Mouse (Mus musculus) MEL (cell line): ENCODE measurements at regions not wholly inside any gene's neighbourhood (a gene's known extent, or its start where the extent isn't known, plus 50 kb on each side); places are given as distances from the start of the nearest gene placed in this dataset.

Experiments
- DNase-seq: peaks from one replicate; pipeline ENCODE4 v3.0.0; 2011; ENCODE audit warnings: low read depth, low spot score
- H3K27ac ChIP-seq: 2 replicates; pipeline ENCODE4 v1.5.1; 2012; ENCODE audit warnings: low read depth, mild to moderate bottlenecking, control low read depth, low read length, moderate library complexity; ENCODE audit not compliant: control insufficient read depth
- H3K27me3 ChIP-seq, 2 experiments: fragments of 150-350 bp in 1 of 2; sonication (generic) in 1 of 2; 2 replicates each; pipeline ENCODE4 v1.6.1; 2012; ENCODE audit warnings: low read length in 2 of 2, mild to moderate bottlenecking in 2 of 2, improper control_type of control experiment in 1 of 2, moderate library complexity in 1 of 2; ENCODE audit not compliant: insufficient read depth in 2 of 2, control insufficient read depth in 1 of 2
- H3K36me3 ChIP-seq, 2 experiments: 2 replicates each; pipeline ENCODE4 v1.6.1; 2012 to 2014; ENCODE audit warnings: low read length in 2 of 2, improper control_type of control experiment in 1 of 2, inconsistent platforms in 1 of 2, mild to moderate bottlenecking in 1 of 2; ENCODE audit not compliant: insufficient read depth in 2 of 2, control insufficient read depth in 1 of 2
- H3K4me1 ChIP-seq, 2 experiments: fragments of 150-350 bp in 1 of 2; sonication (generic) in 1 of 2; 2 replicates each; pipeline ENCODE4 v1.6.1; 2012; ENCODE audit warnings: low read length in 2 of 2, improper control_type of control experiment in 1 of 2, mild to moderate bottlenecking in 1 of 2; ENCODE audit not compliant: insufficient read depth in 2 of 2, control insufficient read depth in 1 of 2
- H3K4me3 ChIP-seq, 2 experiments: fragments of 150-350 bp in 1 of 2; sonication (generic) in 1 of 2; 2 replicates each; pipeline ENCODE4 v1.5.1; 2012; ENCODE audit warnings: low read depth in 2 of 2, low read length in 2 of 2, mild to moderate bottlenecking in 2 of 2, moderate library complexity in 2 of 2, control low read depth in 1 of 2, improper control_type of control experiment in 1 of 2; ENCODE audit not compliant: control insufficient read depth in 1 of 2, insufficient read depth in 1 of 2
- H3K79me2 ChIP-seq: 2 replicates; pipeline ENCODE4 v1.6.1; 2012; ENCODE audit warnings: mild to moderate bottlenecking, low read length, moderate library complexity; ENCODE audit not compliant: control insufficient read depth, poor library complexity, insufficient read depth
- H3K9ac ChIP-seq: 2 replicates; pipeline ENCODE4 v1.6.1; 2012; ENCODE audit warnings: low read depth, mild to moderate bottlenecking, control low read depth, low read length, moderate library complexity; ENCODE audit not compliant: control insufficient read depth, poor library complexity, severe bottlenecking
- H3K9me3 ChIP-seq: fragments of 150-350 bp; sonication (generic); replicated peaks from 2 replicates; pipeline ENCODE4 v1.6.1; 2012; ENCODE audit warnings: mild to moderate bottlenecking, low read length, improper control_type of control experiment, moderate library complexity; ENCODE audit not compliant: insufficient read depth
- CTCF ChIP-seq, 3 experiments: IDR thresholded peaks in 2 of 3; conservative IDR thresholded peaks in 1 of 3; 2 replicates each; pipeline ENCODE4 v1.5.1; 2011 to 2012; ENCODE audit warnings: low read length in 3 of 3, low read depth in 2 of 3, mild to moderate bottlenecking in 2 of 3, improper control_type of control experiment in 1 of 3, inconsistent platforms in 1 of 3, mixed read lengths in 1 of 3, moderate library complexity in 1 of 3; ENCODE audit not compliant: control insufficient read depth in 1 of 3, insufficient read depth in 1 of 3, poor library complexity in 1 of 3, severe bottlenecking in 1 of 3
- EP300 ChIP-seq, 2 experiments: IDR thresholded peaks; 2 replicates each; pipeline ENCODE4 v1.6.1; 2011; ENCODE audit warnings: improper control_type of control experiment in 2 of 2, low read length in 2 of 2, low read depth in 1 of 2, mild to moderate bottlenecking in 1 of 2
- GABPA ChIP-seq: IDR thresholded peaks from 2 replicates; pipeline ENCODE4 v1.6.1; 2012; ENCODE audit warnings: low read depth, mild to moderate bottlenecking, inconsistent platforms, low read length, improper control_type of control experiment, moderate library complexity
- GATA1 ChIP-seq: IDR thresholded peaks from 2 replicates; pipeline ENCODE4 v1.6.1; 2011; ENCODE audit warnings: low read depth, low read length, improper control_type of control experiment
- MAFK ChIP-seq: IDR thresholded peaks from 2 replicates; pipeline ENCODE4 v1.6.1; 2011; ENCODE audit warnings: low read depth, mild to moderate bottlenecking, low read length, improper control_type of control experiment, borderline replicate concordance
- MAX ChIP-seq: IDR thresholded peaks from 2 replicates; pipeline ENCODE4 v1.6.1; 2011; ENCODE audit warnings: low read length, improper control_type of control experiment
- MAZ ChIP-seq: IDR thresholded peaks from 2 replicates; pipeline ENCODE4 v1.6.1; 2012; ENCODE audit warnings: low read depth, mild to moderate bottlenecking, inconsistent platforms, low read length, improper control_type of control experiment
- MXI1 ChIP-seq: IDR thresholded peaks from 2 replicates; pipeline ENCODE4 v1.6.1; 2011; ENCODE audit warnings: mild to moderate bottlenecking, low read depth, low read length, improper control_type of control experiment
- MYC ChIP-seq: IDR thresholded peaks from 2 replicates; pipeline ENCODE4 v1.6.1; 2011; ENCODE audit warnings: low read depth, mild to moderate bottlenecking, low read length, improper control_type of control experiment, moderate library complexity
- NRF1 ChIP-seq: IDR thresholded peaks from 2 replicates; pipeline ENCODE4 v1.6.1; 2014; ENCODE audit warnings: low read depth, mild to moderate bottlenecking, inconsistent platforms, low read length, improper control_type of control experiment, moderate library complexity; ENCODE audit not compliant: poor library complexity, insufficient read depth, severe bottlenecking
- POLR2A ChIP-seq, 2 experiments: IDR thresholded peaks; 2 replicates each; pipeline ENCODE4 v1.6.1; 2011 to 2012; ENCODE audit warnings: low read length in 2 of 2, mild to moderate bottlenecking in 2 of 2, control low read depth in 1 of 2, improper control_type of control experiment in 1 of 2, low read depth in 1 of 2, moderate library complexity in 1 of 2; ENCODE audit not compliant: control insufficient read depth in 1 of 2, insufficient read depth in 1 of 2, poor library complexity in 1 of 2
- RAD21 ChIP-seq: IDR thresholded peaks from 2 replicates; pipeline ENCODE4 v1.6.1; 2011; ENCODE audit warnings: mild to moderate bottlenecking, low read depth, low read length, improper control_type of control experiment
- SMC3 ChIP-seq: IDR thresholded peaks from 2 replicates; pipeline ENCODE4 v1.6.1; 2011; ENCODE audit warnings: low read depth, low read length, improper control_type of control experiment
- TAL1 ChIP-seq: IDR thresholded peaks from 2 replicates; pipeline ENCODE4 v1.6.1; 2012; ENCODE audit warnings: mild to moderate bottlenecking, inconsistent platforms, low read length, moderate library complexity, mixed read lengths
- TCF12 ChIP-seq: IDR thresholded peaks from 2 replicates; pipeline ENCODE4 v1.6.1; 2014; ENCODE audit warnings: low read depth, mild to moderate bottlenecking, inconsistent platforms, low read length, improper control_type of control experiment, moderate library complexity
- USF1 ChIP-seq: IDR thresholded peaks from 2 replicates; pipeline ENCODE4 v1.6.1; 2014; ENCODE audit warnings: low read depth, mild to moderate bottlenecking, inconsistent platforms, low read length, improper control_type of control experiment, moderate library complexity
- USF2 ChIP-seq, 2 experiments: IDR thresholded peaks; 2 replicates each; pipeline ENCODE4 v1.6.1; 2011 to 2012; ENCODE audit warnings: improper control_type of control experiment in 2 of 2, low read length in 2 of 2, borderline replicate concordance in 1 of 2, inconsistent platforms in 1 of 2, low read depth in 1 of 2, mild to moderate bottlenecking in 1 of 2; ENCODE audit not compliant: insufficient read depth in 1 of 2
- ZC3H11A ChIP-seq: IDR thresholded peaks from 2 replicates; pipeline ENCODE4 v1.6.1; 2012; ENCODE audit warnings: low read depth, mild to moderate bottlenecking, inconsistent platforms, low read length, improper control_type of control experiment

- DNase-seq, result peak; percentile 8
- Histone ChIP-seq H3K27ac (no peak overlapping the region), H3K36me3 (no peaks in the 10 kb centered on the region), H3K4me3 (no peak overlapping the region), H3K27me3 (no peaks in the 10 kb centered on the region), H3K79me2 (no peaks in the 10 kb centered on the region), H3K4me1 (no peaks in the 10 kb centered on the region), H3K9ac (no peak overlapping the region), H3K9me3 (no peaks in the 10 kb centered on the region)
- 0 out of 2 replicates have a peak, but pooled peaks have one; percentile 16 for TF ChIP-seq ZC3H11A
- TF ChIP-seq CTCF (IDR thresholded peaks at IDR 0.05 in 2 of 3, conservative IDR thresholded peaks at IDR 0.05 in 1 of 3; ENCODE audit: control insufficient read depth in 1 of 3, insufficient read depth in 1 of 3, low read depth in 2 of 3, low read length in 3 of 3, poor library complexity in 1 of 3, severe bottlenecking in 1 of 3), result peak; percentile 48 to 82 (median 53)
- TF ChIP-seq RAD21, result peak; percentile 37
- no peak for TF ChIP-seq MAX
- no peak for TF ChIP-seq MXI1
- TF ChIP-seq SMC3, result peak; percentile 44
These were observed 51.2 kb upstream of the Tmem72 start for GRCm38 (mm10) chr6:116767738-116768522.

GRCm38 (mm10) chr6:116774954-116775675, 58.4 kb upstream of the Tmem72 start:
- no peak overlapping the region for H3K4me3 ChIP-seq
- DNase-seq, result no peak
- H3K27me3 ChIP-seq, result no peaks in the 10 kb centered on the region
- H3K79me2 ChIP-seq, result no peaks in the 10 kb centered on the region
- H3K36me3 ChIP-seq, result no peaks in the 10 kb centered on the region
- H3K27ac ChIP-seq, result no peak overlapping the region
- TF ChIP-seq GATA1, result no peak
- TF ChIP-seq USF1, result no peak
- peak; percentile 12 to 45 (median 41); a peak in 4 of 6 replicates for TF ChIP-seq CTCF (IDR thresholded peaks at IDR 0.05 in 2 of 3, conservative IDR thresholded peaks at IDR 0.05 in 1 of 3; ENCODE audit: control insufficient read depth in 1 of 3, insufficient read depth in 1 of 3, low read depth in 2 of 3, low read length in 3 of 3, poor library complexity in 1 of 3, severe bottlenecking in 1 of 3)
- TF ChIP-seq TAL1, result no peak
- TF ChIP-seq MYC, result no peak
- H3K9ac ChIP-seq, result no peak overlapping the region
- H3K9me3 ChIP-seq, result no peaks in the 10 kb centered on the region
- no peaks in the 10 kb centered on the region for H3K4me1 ChIP-seq

- Histone ChIP-seq H3K27me3 (no peaks in the 10 kb centered on the region), H3K4me1 (no peaks in the 10 kb centered on the region), H3K79me2 (no peaks in the 10 kb centered on the region), H3K36me3 (no peaks in the 10 kb centered on the region), H3K27ac (no peak overlapping the region), H3K4me3 (no peak overlapping the region), H3K9ac (no peak overlapping the region), H3K9me3 (no peaks in the 10 kb centered on the region)
- TF ChIP-seq MXI1 (no peak), USF2 (IDR thresholded peaks at IDR 0.05; ENCODE audit: borderline replicate concordance in 1 of 2, insufficient read depth in 1 of 2, low read depth in 1 of 2, low read length in 2 of 2) (no peak), MAZ (no peak), TAL1 (no peak), MAFK (no peak), EP300 (IDR thresholded peaks at IDR 0.05; ENCODE audit: low read depth in 1 of 2, low read length in 2 of 2) (no peak), POLR2A (IDR thresholded peaks at IDR 0.05; ENCODE audit: control insufficient read depth in 1 of 2, insufficient read depth in 1 of 2, low read depth in 1 of 2, low read length in 2 of 2, poor library complexity in 1 of 2) (no peak), ZC3H11A (no peak), NRF1 (no peak), TCF12 (no peak), GABPA (no peak), CTCF (IDR thresholded peaks at IDR 0.05 in 2 of 3, conservative IDR thresholded peaks at IDR 0.05 in 1 of 3; ENCODE audit: control insufficient read depth in 1 of 3, insufficient read depth in 1 of 3, low read depth in 2 of 3, low read length in 3 of 3, poor library complexity in 1 of 3, severe bottlenecking in 1 of 3) (no peak)
- DNase-seq, result no peak
These were observed 70.0 kb upstream of the Tmem72 start for GRCm38 (mm10) chr6:116786553-116787335.
